Mouse (Mus musculus): ENCODE data around the gene Nfix. TPM values are rescaled to one million over a fixed set of nuclear protein-coding genes. Genes with fewer than 3 reads are reported as not detected.

Nfix gene
- polyA plus RNA-seq, 1 experiment: 22.1 TPM

GRCm38 (mm10) chr8:84698288-84698687 lies 101.9 kb downstream of the Nfix start:
- H3K27me3 ChIP-seq (replicated peaks; ENCODE audit: control insufficient read depth, insufficient read depth, low read length): no peaks in the 10 kb centered on the region
- no peak overlapping the region for H3K4me3 ChIP-seq (ENCODE audit: insufficient read depth, low read depth, low read length)
- no peak overlapping the region for H3K27ac ChIP-seq (ENCODE audit: insufficient read depth, low read depth, low read length)
- no peaks in the 10 kb centered on the region for H3K36me3 ChIP-seq (ENCODE audit: control insufficient read depth, insufficient read depth, low read length)
- DNase-seq: no peak
- 90% methylated on average over 5 of the region's 5 CpGs for WGBS
- TF ChIP-seq POLR2A (IDR thresholded peaks at IDR 0.05; ENCODE audit: low read depth, low read length) (no peak), CTCF (conservative IDR thresholded peaks at IDR 0.05; ENCODE audit: insufficient read depth, insufficient read length, low read depth, low read length) (no peak)
- 0 out of 2 replicates have a peak, but pooled peaks cover 3% of the 10 kb centered on the region for H3K4me1 ChIP-seq (ENCODE audit: control insufficient read depth, insufficient read depth, low read length)

- no peak for DNase-seq
- H3K36me3 ChIP-seq (ENCODE audit: control insufficient read depth, insufficient read depth, low read length): no peaks in the 10 kb centered on the region
- 88% methylated on average over 14 of the region's 14 CpGs for WGBS
These were observed 102.7 kb downstream of the Nfix start for GRCm38 (mm10) chr8:84697166-84698130.

GRCm38 (mm10) chr8:84695140-84695539 lies 105.0 kb downstream of the Nfix start:
- no peak overlapping the region for H3K4me3 ChIP-seq (ENCODE audit: insufficient read depth, low read depth, low read length)
- H3K27ac ChIP-seq (ENCODE audit: insufficient read depth, low read depth, low read length): no peak overlapping the region
- no peaks in the 10 kb centered on the region for H3K36me3 ChIP-seq (ENCODE audit: control insufficient read depth, insufficient read depth, low read length)
- H3K27me3 ChIP-seq (replicated peaks; ENCODE audit: control insufficient read depth, insufficient read depth, low read length): no peaks in the 10 kb centered on the region
- TF ChIP-seq POLR2A (IDR thresholded peaks at IDR 0.05; ENCODE audit: low read depth, low read length) (no peak), CTCF (conservative IDR thresholded peaks at IDR 0.05; ENCODE audit: insufficient read depth, insufficient read length, low read depth, low read length) (no peak)
- whole genome bisulfite sequencing: 88% methylated on average over 6 of the region's 6 CpGs
- no peak for DNase-seq
- 0 out of 2 replicates have a peak, but pooled peaks cover 3% of the 10 kb centered on the region for H3K4me1 ChIP-seq (ENCODE audit: control insufficient read depth, insufficient read depth, low read length)

More at GRCm38 (mm10) chr8:84697166-84698130, 102.7 kb downstream of the Nfix start:
- no peaks in the 10 kb centered on the region for H3K27me3 ChIP-seq (replicated peaks; ENCODE audit: control insufficient read depth, insufficient read depth, low read length)
- peak; percentile 46 for TF ChIP-seq CTCF (conservative IDR thresholded peaks at IDR 0.05; ENCODE audit: insufficient read depth, insufficient read length, low read depth, low read length)
- no peak for TF ChIP-seq POLR2A (IDR thresholded peaks at IDR 0.05; ENCODE audit: low read depth, low read length)
- H3K4me3 ChIP-seq (ENCODE audit: insufficient read depth, low read depth, low read length): no peak overlapping the region
- H3K27ac ChIP-seq (ENCODE audit: insufficient read depth, low read depth, low read length): no peak overlapping the region
- H3K4me1 ChIP-seq (ENCODE audit: control insufficient read depth, insufficient read depth, low read length): 0 out of 2 replicates have a peak, but pooled peaks cover 3% of the 10 kb centered on the region

- Histone ChIP-seq H3K4me3 (ENCODE audit: insufficient read depth, low read depth, low read length) (no peak overlapping the region), H3K27ac (ENCODE audit: insufficient read depth, low read depth, low read length) (no peak overlapping the region), H3K4me1 (ENCODE audit: control insufficient read depth, insufficient read depth, low read length) (peaks cover 5% of the 10 kb centered on the region; the same call in 1 of the 2 replicates), H3K36me3 (ENCODE audit: control insufficient read depth, insufficient read depth, low read length) (no peaks in the 10 kb centered on the region), H3K27me3 (replicated peaks; ENCODE audit: control insufficient read depth, insufficient read depth, low read length) (no peaks in the 10 kb centered on the region)
- DNase-seq: no peak
- WGBS: 83% methylated on average over 4 of the region's 4 CpGs
- TF ChIP-seq POLR2A (IDR thresholded peaks at IDR 0.05; ENCODE audit: low read depth, low read length) (no peak), CTCF (conservative IDR thresholded peaks at IDR 0.05; ENCODE audit: insufficient read depth, insufficient read length, low read depth, low read length) (no peak)
These were observed 106.8 kb downstream of the Nfix start for GRCm38 (mm10) chr8:84693332-84693731.

- H3K36me3 ChIP-seq (ENCODE audit: control insufficient read depth, insufficient read depth, low read length): no peaks in the 10 kb centered on the region
- no peak overlapping the region for H3K27ac ChIP-seq (ENCODE audit: insufficient read depth, low read depth, low read length)
- TF ChIP-seq POLR2A (IDR thresholded peaks at IDR 0.05; ENCODE audit: low read depth, low read length) (no peak), CTCF (conservative IDR thresholded peaks at IDR 0.05; ENCODE audit: insufficient read depth, insufficient read length, low read depth, low read length) (no peak)
- DNase-seq: peak; percentile 97
- H3K27me3 ChIP-seq (replicated peaks; ENCODE audit: control insufficient read depth, insufficient read depth, low read length): no peaks in the 10 kb centered on the region
- H3K4me1 ChIP-seq (ENCODE audit: control insufficient read depth, insufficient read depth, low read length): peaks cover 23% of the 10 kb centered on the region
- H3K4me3 ChIP-seq (ENCODE audit: insufficient read depth, low read depth, low read length): peak overlapping the region; percentile 75
- WGBS: under 1% methylated on average over 47 of the region's 47 CpGs
These were observed 110.8 kb downstream of the Nfix start for GRCm38 (mm10) chr8:84689091-84689915.

- WGBS: under 1% methylated on average over 33 of the region's 37 CpGs
- TF ChIP-seq CTCF (conservative IDR thresholded peaks at IDR 0.05; ENCODE audit: insufficient read depth, insufficient read length, low read depth, low read length) (no peak), POLR2A (IDR thresholded peaks at IDR 0.05; ENCODE audit: low read depth, low read length) (no peak)
- H3K4me1 ChIP-seq (ENCODE audit: control insufficient read depth, insufficient read depth, low read length): peaks cover 25% of the 10 kb centered on the region
These were observed 112.4 kb downstream of the Nfix start, which contains the start of gene Nacc1 for GRCm38 (mm10) chr8:84687705-84688100. TSS of gene Nacc1 (minus strand) at chr8:84687862.

More at GRCm38 (mm10) chr8:84687705-84688100, 112.4 kb downstream of the Nfix start, which contains the start of gene Nacc1:
- Histone ChIP-seq H3K27ac (ENCODE audit: insufficient read depth, low read depth, low read length) (peak within 1 kb of the TSS; percentile 76), H3K36me3 (ENCODE audit: control insufficient read depth, insufficient read depth, low read length) (no peaks in the 10 kb centered on the region), H3K27me3 (replicated peaks; ENCODE audit: control insufficient read depth, insufficient read depth, low read length) (no peaks in the 10 kb centered on the region), H3K4me3 (ENCODE audit: insufficient read depth, low read depth, low read length) (peak within 1 kb of the TSS; percentile 88)
- peak; percentile 93 for DNase-seq

Data from kidney, adult 2 months (tissue).